Mouse (Mus musculus) C2C12 (cell line): ENCODE measurements around the gene Hoxb3. TPM values are rescaled to one million over a fixed set of nuclear protein-coding genes. Genes with fewer than 3 reads are reported as not detected.
A peak's percentile ranks its signal among the peaks of the same experiment; 100 is the strongest.

Experiments
- H3K27me3 ChIP-seq: one replicate; pipeline ENCODE4 v1.6.1; 2011; ENCODE audit not compliant: control insufficient read depth, insufficient read depth, insufficient read length
- H3K36me3 ChIP-seq: one replicate; pipeline ENCODE4 v1.6.1; 2011; ENCODE audit not compliant: control insufficient read depth, insufficient read depth
- H3K4me3 ChIP-seq: one replicate; pipeline ENCODE4 v1.5.1; 2011; ENCODE audit warnings: mild to moderate bottlenecking, control low read depth; ENCODE audit not compliant: poor library complexity, insufficient read depth, severe bottlenecking
- H3K79me2 ChIP-seq: one replicate; pipeline ENCODE4 v1.6.1; 2011; ENCODE audit not compliant: control insufficient read depth, insufficient read depth
- H3K79me3 ChIP-seq: one replicate; pipeline ENCODE4 v1.6.1; 2011; ENCODE audit warnings: low read depth, control low read depth
- H3ac ChIP-seq: one replicate; pipeline ENCODE3; 2011; ENCODE audit warnings: low read depth; ENCODE audit not compliant: control insufficient read depth, insufficient read length
- CEBPB ChIP-seq: IDR thresholded peaks from one replicate; pipeline ENCODE4 v1.6.1; 2011; ENCODE audit warnings: low read depth, mild to moderate bottlenecking, control low read depth, moderate library complexity
- CTCF ChIP-seq: IDR thresholded peaks from one replicate; pipeline ENCODE4 v1.5.1; 2011; ENCODE audit not compliant: control insufficient read depth, insufficient read depth, insufficient read length
- FOSL1 ChIP-seq: IDR thresholded peaks from one replicate; pipeline ENCODE4 v1.8.0; 2011; ENCODE audit warnings: mild to moderate bottlenecking, low read length; ENCODE audit not compliant: poor library complexity, insufficient read depth, severe bottlenecking
- MAX ChIP-seq: IDR thresholded peaks from one replicate; pipeline ENCODE4 v1.6.1; 2011; ENCODE audit warnings: mild to moderate bottlenecking, control low read depth
- MYOD1 ChIP-seq: IDR thresholded peaks from one replicate; pipeline ENCODE4 v1.6.1; 2011; ENCODE audit warnings: low read depth; ENCODE audit not compliant: control insufficient read depth, insufficient read length
- MYOG ChIP-seq: IDR thresholded peaks from one replicate; pipeline ENCODE4 v1.6.1; 2011; ENCODE audit not compliant: control insufficient read depth, insufficient read length; ENCODE audit errors: extremely low read depth
- USF1 ChIP-seq: IDR thresholded peaks from one replicate; pipeline ENCODE4 v1.6.1; 2011; ENCODE audit warnings: low read depth, mild to moderate bottlenecking, control low read depth, moderate library complexity
- polyA plus RNA-seq: library from polyadenylated mRNA; unstranded; fragments of >200 nt; fragmentation: generic; extraction: Trizol; gene quantifications from one replicate; pipeline ENCODE4 v1.2.1, GENCODE M21; 2012; ENCODE audit warnings: missing spikeins

Hoxb3 gene
- polyA plus RNA-seq, 1 experiment: not detected

GRCm38 (mm10) chr11:96291681-96292564 is 31.2 kb upstream of the Hoxb3 start, which contains the start of gene Hoxb6:
TSS of gene Hoxb6 (plus strand) at chr11:96292476.
- Histone ChIP-seq H3K4me3 (no peak within 1 kb of the TSS), H3K79me2 (no peaks in the 10 kb centered on the region), H3K27me3 (peaks cover 89% of the 10 kb centered on the region)

GRCm38 (mm10) chr11:96292565-96293301 is 30.4 kb upstream of the Hoxb3 start:
- Histone ChIP-seq H3K79me2 (no peaks in the 10 kb centered on the region), H3ac (peak overlapping the region; percentile 52), H3K36me3 (no peaks in the 10 kb centered on the region), H3K27me3 (peaks cover 88% of the 10 kb centered on the region), H3K79me3 (no peaks in the 10 kb centered on the region), H3K4me3 (no peak overlapping the region)
- TF ChIP-seq MYOG (no peak), USF1 (no peak), CTCF (no peak), MAX (no peak), FOSL1 (no peak)

More at GRCm38 (mm10) chr11:96291681-96292564, 31.2 kb upstream of the Hoxb3 start, which contains the start of gene Hoxb6:
- Histone ChIP-seq H3K36me3 (no peaks in the 10 kb centered on the region), H3K79me3 (no peaks in the 10 kb centered on the region), H3ac (peak within 1 kb of the TSS; percentile 52)
- TF ChIP-seq CTCF (no peak), MAX (no peak), MYOG (no peak), USF1 (no peak)

- Histone ChIP-seq H3K79me3 (no peaks in the 10 kb centered on the region), H3K4me3 (no peak overlapping the region), H3K36me3 (no peaks in the 10 kb centered on the region), H3K79me2 (no peaks in the 10 kb centered on the region), H3K27me3 (peaks cover 87% of the 10 kb centered on the region), H3ac (peak overlapping the region; percentile 52)
- TF ChIP-seq MYOD1 (no peak), MAX (no peak), CEBPB (no peak), MYOG (no peak), CTCF (no peak), USF1 (no peak), FOSL1 (no peak)
These were observed 29.7 kb upstream of the Hoxb3 start for GRCm38 (mm10) chr11:96293302-96293921.

- Histone ChIP-seq H3K36me3 (no peaks in the 10 kb centered on the region), H3K79me3 (no peaks in the 10 kb centered on the region), H3ac (no peak overlapping the region), H3K4me3 (no peak overlapping the region), H3K27me3 (peaks cover 87% of the 10 kb centered on the region), H3K79me2 (no peaks in the 10 kb centered on the region)
- no peak for TF ChIP-seq MYOD1
- TF ChIP-seq CTCF: peak; percentile 70
These were observed 28.7 kb upstream of the Hoxb3 start for GRCm38 (mm10) chr11:96294245-96295091.

GRCm38 (mm10) chr11:96295092-96295835 is 27.9 kb upstream of the Hoxb3 start:
- no peaks in the 10 kb centered on the region for H3K79me2 ChIP-seq
- H3K27me3 ChIP-seq: peaks cover 90% of the 10 kb centered on the region
- no peaks in the 10 kb centered on the region for H3K36me3 ChIP-seq
- TF ChIP-seq MYOG (no peak), MYOD1 (no peak), MAX (no peak)
- peak overlapping the region; percentile 37 for H3ac ChIP-seq
- H3K79me3 ChIP-seq: no peaks in the 10 kb centered on the region
- H3K4me3 ChIP-seq: no peak overlapping the region
